ENCODE assay signal across 8 mouse cellular contexts in genomic region chr8:108712001-108712411, GRCm38 (mm10).
DNase-seq lines count a peak whose midpoint lies in the region; ATAC-seq lines count a peak whose summit lies in the region.

No protein-coding gene starts in this region.

- intact Hi-C loops in gastrocnemius, postnatal 36 days (cut with DNase I): loop anchor here (5.0 kb wide), 1 partner anchor 200 kb away; no protein-coding TSS in a partner anchor

- 57% methylated on average over 14 of the region's 14 CpGs for WGBS in liver, embryonic 15.5 days (ENCODE audit: insufficient replicate concordance)

- peak overlapping the region; percentile 21; the same call in 1 of the 2 replicates for H3K4me2 ChIP-seq in liver, embryonic 15.5 days

- no peaks in the 10 kb centered on the region for H3K9me3 ChIP-seq in liver, embryonic 15.5 days (replicated peaks)

- ATAC-seq in liver, embryonic 15.5 days (ENCODE audit: insufficient read depth): no peak

- H3K4me1 ChIP-seq in liver, embryonic 15.5 days (replicated peaks): peaks cover 45% of the 10 kb centered on the region

- H3K9ac ChIP-seq in liver, embryonic 15.5 days: no peak overlapping the region

- H3K27ac ChIP-seq in liver, embryonic 15.5 days (replicated peaks): no peak overlapping the region

- H3K4me3 ChIP-seq in liver, embryonic 15.5 days (replicated peaks): no peak overlapping the region

- H3K36me3 ChIP-seq in liver, embryonic 15.5 days (replicated peaks): no peaks in the 10 kb centered on the region

- peak; percentile 91 for DNase-seq in heart, adult 11 months
- DNase-seq in heart, adult 18-20 months: no peak
- peak; percentile 59 for DNase-seq in NIH3T3 (ENCODE audit: low read depth)
- DNase-seq in heart, postnatal 4 days: peak; percentile 37
- no peak for DNase-seq in adrenal gland, postnatal 4 days (ENCODE audit: low spot score in 2 of 2)
- no peak for DNase-seq in gastrocnemius, postnatal 36 days
- DNase-seq in kidney, adult 11 months: no peak

- H3K27me3 ChIP-seq in liver, embryonic 15.5 days: peaks cover 76% of the 10 kb centered on the region

Comparison
In these comparisons a context has a peak if more than half of its experiments do, and no peak if none do; other contexts are left out.
1. DNase-seq: peak in heart, adult 11 months (single experiment), NIH3T3 (single experiment) and heart, postnatal 4 days (single experiment); none in heart, adult 18-20 months (0 of 2), adrenal gland, postnatal 4 days (0 of 2), gastrocnemius, postnatal 36 days (0 of 2) and kidney, adult 11 months (single experiment).